Mouse (Mus musculus) layer of hippocampus, adult 11-12 months (tissue): ENCODE data around the gene Gipc2.
A peak's percentile ranks its signal among the peaks of the same experiment; 100 is the strongest.

Experiments
- DNase-seq: peaks from one replicate; pipeline ENCODE4 v3.0.0; 2022; ENCODE audit warnings: low spot score

The Gipc2 gene

GRCm38 (mm10) chr3:152190679-152191477 is 24.8 kb upstream of the Gipc2 start:
- no peak for DNase-seq

- no peak for DNase-seq
These were observed 23.3 kb upstream of the Gipc2 start for GRCm38 (mm10) chr3:152189306-152189705.

DNA sequence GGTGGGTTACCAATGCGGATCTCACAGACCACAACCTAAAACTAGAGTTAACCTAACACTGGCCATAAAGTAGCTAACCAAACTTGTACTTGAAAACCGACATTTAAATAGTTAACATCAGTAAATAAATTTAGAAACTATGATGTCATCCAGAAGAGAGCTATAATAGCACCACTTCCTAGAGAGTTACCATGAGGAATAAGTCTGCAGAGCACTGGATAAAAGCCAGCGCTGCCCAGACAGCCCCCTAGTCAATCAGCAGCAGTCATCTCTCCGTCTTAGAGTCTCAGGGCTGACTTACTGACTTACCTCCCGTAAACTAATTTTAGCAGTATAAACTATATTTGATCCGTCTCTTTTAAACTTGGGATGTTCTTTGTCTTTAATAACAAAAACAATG is 20.1 kb upstream of the Gipc2 start:
- DNase-seq, result no peak

- DNase-seq, result no peak
These were observed 17.5 kb upstream of the Gipc2 start for GRCm38 (mm10) chr3:152183522-152183921.

DNA sequence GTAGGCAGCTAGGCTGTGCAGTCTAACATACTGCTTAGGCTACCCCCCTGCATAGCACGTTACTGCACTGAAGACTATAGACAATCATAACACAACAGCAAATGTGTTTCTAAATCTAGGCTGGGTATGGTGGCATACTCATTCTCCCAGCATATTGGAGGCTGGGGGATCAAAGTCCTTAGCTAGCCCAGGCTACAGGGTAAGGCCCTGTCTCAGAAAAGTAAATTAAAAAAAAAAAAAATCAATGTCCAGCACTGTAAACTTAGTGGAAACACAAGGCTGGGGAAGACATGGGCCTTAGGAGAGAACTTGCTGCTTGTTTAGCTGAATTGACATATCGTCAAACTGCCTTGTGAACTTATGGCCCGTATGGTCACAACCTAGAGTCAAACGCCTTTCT is 14.6 kb upstream of the Gipc2 start:
- no peak for DNase-seq

GRCm38 (mm10) chr3:152179285-152179684 is 13.3 kb upstream of the Gipc2 start:
- DNase-seq, result no peak

- no peak for DNase-seq
These were observed 12.8 kb upstream of the Gipc2 start for GRCm38 (mm10) chr3:152178816-152179215.

- DNase-seq, result no peak
These were observed 6.4 kb upstream of the Gipc2 start for GRCm38 (mm10) chr3:152172322-152172935.

- no peak for DNase-seq
These were observed 5.8 kb upstream of the Gipc2 start for GRCm38 (mm10) chr3:152171862-152172261.

GRCm38 (mm10) chr3:152171236-152171635 is 5.2 kb upstream of the Gipc2 start:
- DNase-seq, result no peak

DNA sequence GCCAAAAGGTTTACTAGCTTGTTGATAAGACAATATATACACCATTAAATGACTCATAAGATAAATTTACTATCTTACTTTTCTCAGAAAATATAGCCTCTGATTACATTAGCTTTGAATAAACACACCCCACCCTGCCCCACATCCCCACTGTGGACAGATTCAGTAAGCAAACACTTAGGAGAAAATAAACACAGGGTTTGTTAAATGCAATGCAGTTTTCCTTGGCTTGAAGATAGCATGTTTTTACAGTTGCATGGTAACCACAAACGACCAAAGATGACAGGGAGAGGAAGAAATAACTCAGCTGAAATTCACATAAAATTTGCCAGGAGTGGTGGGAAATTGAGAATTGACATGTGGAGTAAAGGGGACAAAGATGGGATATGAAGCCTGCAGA is 4.4 kb upstream of the Gipc2 start:
- DNase-seq, result no peak

GRCm38 (mm10) chr3:152168007-152168406 is 2.0 kb upstream of the Gipc2 start:
- no peak for DNase-seq

- DNase-seq, result no peak
These were observed 845 bp upstream of the Gipc2 start for GRCm38 (mm10) chr3:152166699-152167451.

GRCm38 (mm10) chr3:152165351-152166098 is 505 bp downstream of the Gipc2 start:
- DNase-seq, result no peak

GRCm38 (mm10) chr3:152165014-152165350 is 1.0 kb downstream of the Gipc2 start:
- no peak for DNase-seq

GRCm38 (mm10) chr3:152163320-152163719 is 2.7 kb downstream of the Gipc2 start:
- DNase-seq, result no peak

DNA sequence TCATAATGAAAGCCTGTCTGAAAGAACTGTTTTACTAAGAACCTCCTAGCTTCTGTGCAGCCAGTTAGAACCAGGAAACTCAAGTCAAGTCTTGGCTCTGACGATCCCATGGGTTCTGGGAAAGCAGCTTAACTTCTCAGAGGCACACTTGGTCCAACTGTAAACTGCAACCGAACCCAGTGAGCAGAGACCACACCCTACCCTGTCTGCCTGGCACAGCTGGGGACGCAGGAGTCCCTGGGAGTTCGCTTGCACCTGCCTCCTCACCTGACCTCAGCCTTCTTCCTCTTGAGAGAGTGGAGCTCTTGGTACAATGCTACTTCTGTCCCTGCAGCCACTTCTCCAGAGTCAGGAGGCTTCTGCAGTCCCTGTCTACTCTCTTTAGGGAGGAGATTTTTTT is 5.4 kb downstream of the Gipc2 start:
- DNase-seq, result no peak

GRCm38 (mm10) chr3:152159321-152159720 is 6.7 kb downstream of the Gipc2 start:
- no peak for DNase-seq

- DNase-seq, result peak; percentile 37
These were observed 7.4 kb downstream of the Gipc2 start for GRCm38 (mm10) chr3:152158344-152159291.

GRCm38 (mm10) chr3:152156816-152157496 is 9.1 kb downstream of the Gipc2 start:
- no peak for DNase-seq
